Mouse (Mus musculus): ENCODE results near the gene Slc30a6. TPM values are rescaled to one million over a fixed set of nuclear protein-coding genes. Genes with fewer than 3 reads are reported as not detected.

Gene Slc30a6
- 10 to 100 TPM; 18.1 to 19.3 TPM for total RNA-seq (2021)
- long read RNA-seq, experiment 1, transcript Slc30a6-201 (14 exons, 2,148 nt) = major isoform, 9 of 20 reads
- long read RNA-seq, experiment 1, partial matches to known transcripts = 3 of 20 reads
- long read RNA-seq, experiment 1, other reads (novel, unspliced or antisense) = 6 of 20 reads
- long read RNA-seq, experiment 2, transcript Slc30a6-201 (14 exons, 2,148 nt) = major isoform, 10 of 14 reads
- long read RNA-seq, experiment 2, partial matches to known transcripts = 2 of 14 reads
- long read RNA-seq, experiment 2, other reads (novel, unspliced or antisense) = 2 of 14 reads

GRCm38 (mm10) chr17:74395383-74396065, at the start of gene Slc30a6:
Gene Slc30a6, plus strand, starts transcription at chr17:74395608.
- intact Hi-C loops (cut with DNase I) = no loop called here
- peak; percentile 97 to 98 for DNase-seq (ENCODE audit: low spot score in 2 of 2)

GRCm38 (mm10) chr17:74363592-74363991, 31.8 kb upstream of the Slc30a6 start:
- intact Hi-C loops (cut with DNase I) = no loop called here
- no peak for DNase-seq (ENCODE audit: low spot score in 2 of 2)

GRCm38 (mm10) chr17:74376916-74377315, 18.5 kb upstream of the Slc30a6 start:
- intact Hi-C loops (cut with DNase I) = no loop called here
- DNase-seq (ENCODE audit: low spot score in 2 of 2) = no peak

- intact Hi-C loops (cut with DNase I) = no loop called here
Observed at GRCm38 (mm10) chr17:74386657-74387056, 8.8 kb upstream of the Slc30a6 start.

GRCm38 (mm10) chr17:74389847-74390246, 5.6 kb upstream of the Slc30a6 start:
- intact Hi-C loops (cut with DNase I) = no loop called here
- DNase-seq (ENCODE audit: low spot score in 2 of 2) = no peak

More at GRCm38 (mm10) chr17:74386657-74387056, 8.8 kb upstream of the Slc30a6 start:
- no peak for DNase-seq (ENCODE audit: low spot score in 2 of 2)

- DNase-seq (ENCODE audit: low spot score in 2 of 2) = no peak
- intact Hi-C loops (cut with DNase I) = no loop called here
Observed at GRCm38 (mm10) chr17:74394381-74394780, 1.0 kb upstream of the Slc30a6 start.

DNA sequence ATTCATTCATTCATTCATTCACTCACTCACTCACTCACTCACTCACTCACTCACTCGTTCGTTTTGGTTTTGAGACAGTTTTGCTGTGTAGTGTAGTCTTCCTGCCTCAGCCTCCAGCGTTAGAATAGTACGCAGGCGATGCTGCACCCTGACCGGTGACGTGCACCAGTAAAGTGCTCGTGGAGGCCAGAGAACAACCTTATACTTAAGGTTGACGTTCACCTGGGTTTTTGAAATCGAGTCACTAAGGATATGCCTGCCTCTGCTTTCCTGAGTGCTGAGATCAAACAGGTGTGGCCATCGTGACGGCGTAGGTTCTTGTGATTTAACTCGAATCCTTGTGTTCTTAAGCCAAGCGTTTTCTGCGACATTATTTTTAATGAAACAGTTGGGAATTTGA, 553 bp upstream of the Slc30a6 start:
- no peak for DNase-seq (ENCODE audit: low spot score in 2 of 2)
- intact Hi-C loops (cut with DNase I) = no loop called here

- DNase-seq (ENCODE audit: low spot score in 2 of 2) = no peak
- intact Hi-C loops (cut with DNase I) = no loop called here
Observed at GRCm38 (mm10) chr17:74396766-74397165, 1.4 kb downstream of the Slc30a6 start.

DNA sequence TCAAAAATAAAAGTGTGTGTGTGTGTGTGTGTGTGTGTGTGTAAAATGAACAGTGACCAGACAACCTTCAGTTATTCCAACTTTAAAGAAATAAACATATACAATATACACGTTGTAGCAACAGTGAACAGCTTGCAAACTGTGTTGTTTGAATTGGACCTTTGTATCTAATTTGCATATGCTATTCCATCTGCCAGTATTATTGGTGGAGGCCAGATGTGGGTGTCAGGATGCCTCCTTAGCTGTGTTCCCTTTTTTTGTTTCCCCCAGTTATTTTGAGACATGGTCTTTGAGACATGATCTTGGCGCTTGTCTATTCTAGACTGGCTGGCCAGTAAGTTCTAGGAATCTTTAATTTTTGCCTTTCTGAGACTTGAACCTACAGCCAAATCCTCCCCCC, 1.8 kb downstream of the Slc30a6 start:
- intact Hi-C loops (cut with DNase I) = no loop called here

GRCm38 (mm10) chr17:74402486-74403222, 7.2 kb downstream of the Slc30a6 start:
- intact Hi-C loops (cut with DNase I) = no loop called here
- no peak for DNase-seq (ENCODE audit: low spot score in 2 of 2)

More for the DNA sequence above, 1.8 kb downstream of the Slc30a6 start:
- no peak for DNase-seq (ENCODE audit: low spot score in 2 of 2)

GRCm38 (mm10) chr17:74406487-74406886, 11.1 kb downstream of the Slc30a6 start:
- no peak for DNase-seq (ENCODE audit: low spot score in 2 of 2)
- intact Hi-C loops (cut with DNase I) = no loop called here

- intact Hi-C loops (cut with DNase I) = no loop called here
- no peak for DNase-seq (ENCODE audit: low spot score in 2 of 2)
Observed at GRCm38 (mm10) chr17:74409722-74410121, 14.3 kb downstream of the Slc30a6 start.

DNA sequence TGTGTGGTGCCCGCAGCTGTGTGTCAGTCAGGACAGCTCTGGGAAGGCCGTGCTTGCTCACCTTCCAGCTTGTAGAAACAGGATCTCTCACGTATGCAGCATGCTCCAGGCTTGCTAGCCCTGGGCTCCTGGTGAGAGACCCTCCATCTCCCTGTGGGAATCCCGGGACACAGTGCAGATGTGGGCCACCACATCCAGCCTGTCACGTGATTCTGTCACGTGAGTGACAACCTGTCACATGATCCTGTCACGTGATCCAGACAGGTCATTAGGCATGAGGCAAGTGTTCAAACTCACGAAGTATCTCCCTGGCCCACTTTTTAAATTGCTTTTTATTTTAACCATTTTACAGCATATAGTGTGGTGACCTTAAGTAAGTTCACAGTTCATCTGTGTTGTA, 17.9 kb downstream of the Slc30a6 start:
- DNase-seq (ENCODE audit: low spot score in 2 of 2) = no peak
- intact Hi-C loops (cut with DNase I) = no loop called here

- intact Hi-C loops (cut with DNase I) = no loop called here
- DNase-seq (ENCODE audit: low spot score in 2 of 2) = no peak
Observed at GRCm38 (mm10) chr17:74414671-74415070, 19.3 kb downstream of the Slc30a6 start.

DNA sequence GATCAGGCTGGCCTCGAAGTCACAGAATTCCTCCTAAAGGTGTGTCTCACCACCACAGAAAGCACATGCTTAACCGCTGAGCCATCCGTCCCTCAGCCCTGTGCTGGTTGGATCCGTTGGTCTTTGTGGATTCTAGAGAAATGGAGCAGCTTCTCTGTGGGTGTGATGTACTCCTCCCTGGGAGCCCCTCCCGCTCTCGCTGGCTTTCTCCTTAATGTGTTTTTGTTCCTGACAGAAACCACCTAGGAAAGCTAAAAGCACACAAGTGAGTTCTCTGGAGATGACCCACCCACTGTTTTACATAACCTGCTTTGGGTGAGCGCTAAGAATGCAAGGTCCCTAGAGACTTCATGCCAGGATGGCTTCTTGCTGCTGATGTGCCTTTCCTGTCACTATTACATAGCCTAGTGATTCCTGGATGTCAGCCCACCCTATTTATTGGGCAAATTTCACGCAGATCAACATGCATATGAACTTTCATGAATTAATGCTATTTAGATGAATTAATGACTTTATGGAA, 21.5 kb downstream of the Slc30a6 start:
- DNase-seq (ENCODE audit: low spot score in 2 of 2) = peak in 1 of 2 experiments; percentile 28
- intact Hi-C loops (cut with DNase I) = no loop called here

DNA sequence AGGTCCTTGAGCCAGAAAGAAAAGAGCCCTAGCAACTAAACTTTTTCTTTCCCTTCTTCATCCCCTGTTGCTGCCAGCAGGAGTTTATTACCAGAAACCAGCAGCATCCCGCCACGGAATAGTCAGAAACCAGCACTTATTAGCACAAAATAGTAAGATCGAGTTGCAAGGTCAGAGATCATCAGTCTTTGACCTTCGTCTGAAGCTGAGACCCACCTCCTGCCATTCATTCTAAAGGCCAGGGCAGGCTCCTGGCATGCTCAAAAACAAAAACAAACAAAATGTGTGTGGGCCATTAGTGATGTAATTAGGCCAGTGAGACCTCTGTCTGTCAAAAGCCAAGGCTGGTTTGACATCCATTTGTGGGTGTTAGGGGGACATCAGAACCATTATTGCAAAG, 22.8 kb downstream of the Slc30a6 start:
- intact Hi-C loops (cut with DNase I) = no loop called here
- no peak for DNase-seq (ENCODE audit: low spot score in 2 of 2)

DNA sequence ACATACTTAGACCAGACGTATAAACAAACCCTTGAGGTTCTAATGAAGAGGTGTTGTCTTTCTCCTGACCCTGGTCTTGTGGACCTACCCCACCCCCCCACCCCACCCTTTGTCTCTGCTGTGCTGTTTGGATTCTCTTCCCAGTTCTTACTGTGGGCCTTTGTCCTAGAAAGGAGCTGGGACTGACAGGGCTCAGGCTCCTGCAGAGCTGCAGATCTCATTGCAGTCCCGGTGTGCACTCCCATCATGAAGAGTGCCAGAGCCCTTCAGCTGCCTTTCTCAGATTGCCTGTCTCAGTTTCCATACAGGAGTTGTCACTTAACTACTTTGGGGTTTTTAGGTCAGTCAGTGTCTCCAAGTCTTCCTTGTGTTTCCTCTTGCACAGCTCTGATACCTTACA, 25.2 kb downstream of the Slc30a6 start:
- intact Hi-C loops (cut with DNase I) = no loop called here
- DNase-seq (ENCODE audit: low spot score in 2 of 2) = no peak

GRCm38 (mm10) chr17:74424401-74425005, 29.1 kb downstream of the Slc30a6 start:
- intact Hi-C loops (cut with DNase I) = no loop called here
- peak in 1 of 2 experiments; percentile 17 for DNase-seq (ENCODE audit: low spot score in 2 of 2)

DNA sequence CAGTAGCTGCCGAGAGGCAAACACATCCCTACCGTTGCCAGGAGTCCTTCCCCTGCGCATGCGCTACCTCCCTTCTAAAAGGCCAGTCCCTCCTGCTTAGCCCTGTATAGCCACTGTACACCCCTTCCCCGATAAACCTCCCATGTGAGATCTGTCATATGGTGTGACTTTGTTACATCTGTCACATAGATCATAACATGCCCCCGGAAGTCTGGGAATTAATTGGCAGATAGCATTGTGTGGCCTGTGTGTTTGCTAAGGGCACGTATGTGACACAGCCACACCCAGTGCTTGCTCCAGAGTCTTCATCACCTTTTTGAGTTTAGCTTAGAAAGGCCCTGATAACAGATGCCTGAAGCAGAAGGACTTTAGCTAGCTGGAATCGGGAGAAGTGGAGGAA, 34.7 kb downstream of the Slc30a6 start:
- no peak for DNase-seq (ENCODE audit: low spot score in 2 of 2)
- intact Hi-C loops (cut with DNase I) = no loop called here

DNA sequence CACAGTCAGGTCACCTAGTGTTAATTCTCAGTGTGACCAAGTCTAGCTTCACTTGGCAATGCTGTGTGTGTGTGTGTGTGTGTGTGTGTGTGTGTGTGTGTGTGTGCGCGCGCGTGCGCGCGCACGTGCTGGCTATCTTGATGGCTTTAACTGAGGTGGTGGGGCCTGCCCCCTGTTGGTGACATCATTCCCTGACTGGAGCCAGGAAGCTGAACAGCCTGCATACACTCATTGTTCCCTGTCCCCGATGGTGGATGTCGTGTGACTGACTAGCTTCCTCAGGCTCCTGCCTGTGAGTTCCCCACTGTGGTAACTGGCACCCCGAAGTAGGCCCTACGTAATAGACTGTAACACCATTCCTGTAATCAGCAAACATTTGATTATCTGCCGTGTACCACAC, 36.1 kb downstream of the Slc30a6 start:
- peak in 1 of 2 experiments; percentile 34 for DNase-seq (ENCODE audit: low spot score in 2 of 2)
- intact Hi-C loops (cut with DNase I) = no loop called here

Data from left cerebral cortex, postnatal 14 days (tissue).